9 mouse cellular contexts compared by ENCODE assay signal in genomic region chr14:31933441-31933840, GRCm38 (mm10).
DNase-seq lines count a peak whose midpoint lies in the region; ATAC-seq and TF ChIP-seq lines count a peak whose summit lies in the region.
"Had no signal": no experiment of that assay in that cellular context is flagged by ENCODE, and none has a peak within 500 bp of the region (broad histone marks: within the 10 kb centered on the region; RNA-seq: fewer than 3 reads in every experiment).

No protein-coding gene starts in this region.

- peak overlapping the region; percentile 52 for H3K4me3 ChIP-seq in heart, embryonic 13.5 days
- peak overlapping the region; percentile 44 for H3K4me3 ChIP-seq in hindbrain, embryonic 16.5 days (ENCODE audit: low read length)
- H3K4me3 ChIP-seq in myocyte, result peak overlapping the region; percentile 14

- H3K36me3 ChIP-seq in heart, embryonic 13.5 days, result no peaks in the 10 kb centered on the region
- no peaks in the 10 kb centered on the region for H3K36me3 ChIP-seq in hindbrain, embryonic 16.5 days (ENCODE audit: control insufficient read depth, insufficient read depth, low read length)
- H3K36me3 ChIP-seq in myocyte (ENCODE audit: control insufficient read depth, insufficient read depth), result no peaks in the 10 kb centered on the region
- H3K36me3 ChIP-seq: G1E had no signal

- H3K79me2 ChIP-seq in myocyte (ENCODE audit: control insufficient read depth, insufficient read depth), result no peaks in the 10 kb centered on the region

- no peak for DNase-seq in heart, adult 9 months (ENCODE audit: low spot score in 2 of 2)
- DNase-seq in embryo, embryonic 11 days, result peak; percentile 70
- DNase-seq in spleen, postnatal 10 days (ENCODE audit: low spot score in 2 of 2), result no peak
- DNase-seq in layer of hippocampus, adult 11-12 months (ENCODE audit: low spot score), result no peak
- DNase-seq in right cerebral cortex, postnatal 25 days, result no peak

- H3K9ac ChIP-seq in heart, embryonic 13.5 days, result peak overlapping the region; percentile 79
- H3K9ac ChIP-seq in hindbrain, embryonic 16.5 days (ENCODE audit: low read depth, low read length), result peak overlapping the region; percentile 62

- H3K4me1 ChIP-seq in heart, embryonic 13.5 days, result peaks cover 47% of the 10 kb centered on the region
- H3K4me1 ChIP-seq in hindbrain, embryonic 16.5 days (ENCODE audit: control insufficient read depth, insufficient read depth, low read depth, low read length), result no peaks in the 10 kb centered on the region

- no peaks in the 10 kb centered on the region for H3K27me3 ChIP-seq in heart, embryonic 13.5 days (replicated peaks)
- H3K27me3 ChIP-seq in hindbrain, embryonic 16.5 days (replicated peaks; ENCODE audit: control insufficient read depth, insufficient read depth, low read length), result no peaks in the 10 kb centered on the region
- H3K27me3 ChIP-seq in myocyte (ENCODE audit: control insufficient read depth, insufficient read depth, insufficient read length), result no peaks in the 10 kb centered on the region

- TF ChIP-seq POLR2A in myocyte (IDR thresholded peaks at IDR 0.05; ENCODE audit: insufficient read length, low read depth), result no peak

- no peaks in the 10 kb centered on the region for H3K9me3 ChIP-seq in heart, embryonic 13.5 days
- H3K9me3 ChIP-seq in hindbrain, embryonic 16.5 days (ENCODE audit: control insufficient read depth, low read length), result peaks cover 3% of the 10 kb centered on the region; the same call in 1 of the 2 replicates
- H3K9me3 ChIP-seq: G1E had no signal

- no peak overlapping the region for H3ac ChIP-seq in myocyte (ENCODE audit: control insufficient read depth, insufficient read length)

- peak overlapping the region; percentile 74 for H3K4me2 ChIP-seq in heart, embryonic 13.5 days
- H3K4me2 ChIP-seq in hindbrain, embryonic 16.5 days (ENCODE audit: low read length), result peak overlapping the region; percentile 72
- H3K4me2 ChIP-seq in myocyte (ENCODE audit: low read depth), result peak overlapping the region; percentile 22

- WGBS in heart, embryonic 13.5 days, result 5% methylated on average over 9 of the region's 9 CpGs
- WGBS in hindbrain, embryonic 16.5 days, result 4% methylated on average over 9 of the region's 9 CpGs

- no peak overlapping the region for H3K27ac ChIP-seq in heart, embryonic 13.5 days (replicated peaks)
- peak overlapping the region; percentile 93 for H3K27ac ChIP-seq in hindbrain, embryonic 16.5 days (ENCODE audit: low read depth, low read length)

- no peak for ATAC-seq in heart, embryonic 13.5 days (ENCODE audit: extremely low read depth, insufficient number of reproducible peaks, low FRiP score, low TSS enrichment)
- peak; percentile 81 for ATAC-seq in hindbrain, embryonic 16.5 days

TF ChIP-seq in myocyte, 11 proteins besides CTCF, POLR2A, EP300 and RAD21:
- TF ChIP-seq TCF12 (IDR thresholded peaks at IDR 0.05; ENCODE audit: insufficient read depth, poor library complexity, severe bottlenecking), result no peak
- no peak for TF ChIP-seq REST (IDR thresholded peaks at IDR 0.05; ENCODE audit: insufficient read depth, insufficient read length)
- no peak for TF ChIP-seq E2F4 (IDR thresholded peaks at IDR 0.05; ENCODE audit: insufficient read depth)
- TF ChIP-seq SRF (IDR thresholded peaks at IDR 0.05; ENCODE audit: control insufficient read depth, insufficient read length, low read depth), result no peak
- TF ChIP-seq POLR2AphosphoS2 (IDR thresholded peaks at IDR 0.05; ENCODE audit: insufficient read length, low read depth), result no peak
- no peak for TF ChIP-seq CEBPB (IDR thresholded peaks at IDR 0.05; ENCODE audit: insufficient read depth, poor library complexity, severe bottlenecking)
- no peak for TF ChIP-seq USF1 (IDR thresholded peaks at IDR 0.05; ENCODE audit: low read depth)
- TF ChIP-seq MYOD1 (IDR thresholded peaks at IDR 0.05; ENCODE audit: control insufficient read depth in 1 of 3, insufficient read length in 2 of 3, low read depth in 2 of 3), result no peak
- no peak for TF ChIP-seq MYOG (IDR thresholded peaks at IDR 0.05; ENCODE audit: control insufficient read depth in 1 of 3, insufficient read depth in 1 of 3, insufficient read length in 2 of 3, low read depth in 2 of 3)
- TF ChIP-seq TCF3 (IDR thresholded peaks at IDR 0.05; ENCODE audit: insufficient read length, low read depth), result no peak
- TF ChIP-seq MAX (IDR thresholded peaks at IDR 0.05; ENCODE audit: low read depth), result no peak

Comparison
In these comparisons a context has a peak if more than half of its experiments do, and no peak if none do; other contexts are left out.
1. H3K4me2 ChIP-seq: peak in every context shown above with its lines; median percentile 74 in heart, embryonic 13.5 days; 72 in hindbrain, embryonic 16.5 days; 22 in myocyte.